27 mouse cellular contexts compared by ENCODE assay signal in genomic region chr12:53849263-53849662, GRCm38 (mm10).
"Had no signal": no experiment of that assay in that cellular context is flagged by ENCODE, and none has a peak within 500 bp of the region (broad histone marks: within the 10 kb centered on the region; RNA-seq: fewer than 3 reads in every experiment).

No protein-coding gene starts in this region.

- H3K27me3 ChIP-seq: embryonic facial prominence, embryonic 12.5 days; embryonic facial prominence, embryonic 13.5 days; forebrain, embryonic 12.5 days; forebrain, embryonic 13.5 days; forebrain, embryonic 15.5 days had no signal

- H3K4me1 ChIP-seq: embryonic facial prominence, embryonic 12.5 days had no signal

- H3K4me3 ChIP-seq: embryonic facial prominence, embryonic 10.5 days; embryonic facial prominence, embryonic 12.5 days; embryonic facial prominence, embryonic 13.5 days; embryonic facial prominence, embryonic 15.5 days; erythroblast, embryonic 14.5 days; forebrain, embryonic 10.5 days; forebrain, embryonic 12.5 days; forebrain, embryonic 13.5 days; forebrain, embryonic 15.5 days; gastrocnemius, adult 2 months had no signal

- H3K4me2 ChIP-seq: embryonic facial prominence, embryonic 12.5 days; embryonic facial prominence, embryonic 13.5 days; embryonic facial prominence, embryonic 15.5 days; forebrain, embryonic 12.5 days; forebrain, embryonic 13.5 days; forebrain, embryonic 15.5 days had no signal

- ATAC-seq: forebrain, embryonic 13.5 days; forebrain, embryonic 14.5 days; forebrain, embryonic 15.5 days; forebrain, embryonic 16.5 days; forebrain, postnatal 0 days had no signal

- H3K36me3 ChIP-seq: embryonic facial prominence, embryonic 10.5 days; embryonic facial prominence, embryonic 12.5 days; embryonic facial prominence, embryonic 13.5 days; embryonic facial prominence, embryonic 15.5 days; forebrain, embryonic 10.5 days; forebrain, embryonic 12.5 days; forebrain, embryonic 15.5 days had no signal

- H3K27ac ChIP-seq: embryonic facial prominence, embryonic 10.5 days; embryonic facial prominence, embryonic 12.5 days; embryonic facial prominence, embryonic 13.5 days; embryonic facial prominence, embryonic 15.5 days; forebrain, embryonic 10.5 days; forebrain, embryonic 12.5 days; forebrain, embryonic 13.5 days; forebrain, embryonic 15.5 days; gastrocnemius, adult 2 months had no signal

- H3K9ac ChIP-seq: embryonic facial prominence, embryonic 12.5 days; embryonic facial prominence, embryonic 13.5 days; embryonic facial prominence, embryonic 15.5 days; forebrain, embryonic 12.5 days; forebrain, embryonic 13.5 days; forebrain, embryonic 15.5 days; forebrain, postnatal 0 days had no signal

- DNase-seq: cerebellum, adult 18-20 months; cerebellum, adult 2 months; cerebellum, adult 8-10 months; cerebellum, adult 9-10 months; cerebellum, adult 9-11 months; cerebellum, postnatal 14 days; cerebellum, postnatal 25 days; cerebellum, postnatal 36 days; embryo, embryonic 11 days; forebrain, postnatal 0 days; gastrocnemius, adult 2 months; gastrocnemius, postnatal 10 days; gastrocnemius, postnatal 14 days; gastrocnemius, postnatal 25 days; gastrocnemius, postnatal 36 days; heart, adult 18-20 months had no signal

- H3K9me3 ChIP-seq: embryonic facial prominence, embryonic 10.5 days; embryonic facial prominence, embryonic 12.5 days; embryonic facial prominence, embryonic 13.5 days; embryonic facial prominence, embryonic 15.5 days; forebrain, embryonic 10.5 days; forebrain, embryonic 12.5 days; forebrain, embryonic 13.5 days; forebrain, embryonic 15.5 days had no signal
